Mouse (Mus musculus) R1 (cell line): ENCODE results near the gene Def8.
A peak's percentile ranks its signal among the peaks of the same experiment; 100 is the strongest.

Experiments
- DNase-seq: peaks from one replicate; pipeline ENCODE4 v3.0.0-alpha.2; 2018; ENCODE audit warnings: low read depth, low spot score

The Def8 gene

DNA sequence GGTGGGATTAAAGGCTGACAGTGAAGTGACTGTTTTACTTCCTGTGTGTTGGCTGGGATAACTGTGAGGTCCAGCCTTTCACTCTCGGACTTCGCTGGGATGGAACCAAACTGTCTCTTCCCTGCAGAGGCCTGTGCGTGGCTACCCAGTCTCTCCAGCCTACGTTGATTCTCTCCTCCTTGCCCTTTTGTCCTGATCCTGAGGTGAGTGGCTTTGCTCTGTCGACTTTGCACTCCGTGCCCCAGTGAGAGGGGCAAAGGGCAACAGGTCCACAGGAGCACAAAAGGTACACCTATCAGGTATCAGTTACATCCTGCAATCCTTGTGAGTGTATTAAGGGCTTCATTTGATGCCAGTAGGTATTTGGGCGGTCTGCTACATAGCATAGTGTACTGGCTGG, at the start of gene Def8:
TSS of gene Def8 (plus strand) at position 87 of the 400 bp plus-strand sequence.
- DNase-seq: no peak

DNA sequence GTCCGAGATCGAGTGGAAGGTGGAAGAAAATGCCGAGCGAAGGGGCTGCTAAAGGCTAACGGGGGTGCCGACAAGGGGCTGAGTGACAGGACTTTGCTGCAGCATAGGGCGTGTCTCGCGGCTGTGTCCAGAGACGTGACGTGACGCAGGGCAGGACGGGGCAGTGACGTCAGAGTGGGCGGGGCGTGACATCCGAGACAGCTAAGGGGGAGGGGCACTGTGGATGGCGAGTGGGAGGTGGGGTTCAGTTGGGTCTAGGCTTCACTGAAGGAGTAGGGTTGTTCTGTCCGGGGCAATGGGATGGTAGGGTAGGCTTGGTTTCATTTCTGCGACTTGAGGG, 49.1 kb upstream of the Def8 start:
- peak; percentile 94 for DNase-seq

DNA sequence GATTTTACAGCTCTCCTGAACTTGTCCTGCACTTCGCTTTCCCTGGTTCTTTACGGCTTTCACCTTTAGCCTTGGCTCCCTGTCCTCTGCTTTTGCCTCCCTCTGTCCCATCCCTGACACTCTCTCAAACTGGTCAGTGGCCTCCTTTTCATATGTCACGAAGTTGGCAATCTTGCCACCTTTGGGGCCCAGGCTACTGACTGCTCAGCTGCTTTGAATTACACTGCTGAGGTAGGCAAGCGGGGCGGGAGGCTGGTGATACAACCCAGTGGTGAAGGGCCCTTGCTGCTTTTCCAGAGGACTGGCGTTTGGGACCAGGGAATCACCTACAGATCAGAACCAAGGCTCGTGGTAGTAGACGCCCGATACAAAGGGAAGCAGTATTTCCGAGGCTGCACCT, 47.6 kb upstream of the Def8 start:
- no peak for DNase-seq

DNA sequence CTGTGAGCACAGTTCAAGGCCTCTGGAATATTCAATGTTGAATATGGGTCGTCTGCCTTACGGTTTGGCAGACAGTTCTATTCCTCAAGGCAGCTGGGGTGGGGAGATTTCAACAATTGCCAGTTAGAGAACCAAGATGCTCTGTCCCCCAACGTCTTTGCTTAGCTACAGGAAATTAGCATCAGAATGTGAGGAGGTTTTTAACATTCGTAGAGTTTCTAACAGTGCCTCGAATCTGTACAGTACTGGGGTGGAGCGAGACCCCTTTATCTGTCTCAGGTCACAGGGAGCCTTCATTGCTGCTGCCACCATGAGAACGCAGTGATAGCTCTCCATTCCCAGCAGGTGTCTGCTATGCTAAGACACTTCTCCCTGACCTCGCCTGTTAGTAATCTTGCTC, 47.2 kb upstream of the Def8 start:
- DNase-seq: peak; percentile 57

DNA sequence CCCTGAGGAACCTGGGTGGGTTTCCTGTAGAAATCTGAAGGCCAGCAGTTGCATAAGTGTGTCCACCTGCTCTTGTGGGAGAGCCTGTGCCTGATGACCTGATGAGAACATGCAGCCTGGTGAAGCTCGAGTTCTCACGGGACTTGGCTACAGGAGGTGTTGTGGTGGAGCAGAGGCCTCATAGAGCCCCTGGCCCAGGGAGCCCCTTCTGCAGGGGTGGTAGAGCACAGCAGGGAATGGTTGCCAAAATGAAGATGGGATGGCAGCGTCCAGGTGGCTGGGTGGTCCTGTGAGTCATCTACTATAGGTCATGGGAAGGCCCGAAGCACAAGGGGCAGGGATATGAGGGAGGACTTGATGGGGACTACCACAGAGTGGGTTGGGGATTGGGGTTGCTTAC, 41.6 kb upstream of the Def8 start:
- no peak for DNase-seq

DNA sequence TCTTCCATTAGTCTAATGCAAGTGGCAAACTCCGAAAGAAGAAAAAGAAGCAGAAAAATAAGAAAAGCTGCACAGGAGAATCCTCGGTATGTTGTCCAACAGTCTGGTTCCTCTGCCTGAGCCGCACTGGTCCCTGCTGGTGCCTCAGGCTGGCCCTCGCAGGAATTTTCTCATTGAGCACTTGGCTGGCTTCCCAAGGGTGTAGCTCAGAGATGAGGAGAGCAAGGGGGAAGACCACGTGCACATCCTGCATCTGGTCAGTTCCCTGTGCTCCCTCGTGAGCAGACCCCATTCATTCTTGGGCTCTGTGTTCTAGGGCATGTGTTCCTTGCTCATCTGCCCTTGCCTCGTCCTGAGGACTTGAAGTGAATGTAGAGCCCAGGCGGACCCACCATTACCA, 40.8 kb upstream of the Def8 start:
- DNase-seq: no peak

DNA sequence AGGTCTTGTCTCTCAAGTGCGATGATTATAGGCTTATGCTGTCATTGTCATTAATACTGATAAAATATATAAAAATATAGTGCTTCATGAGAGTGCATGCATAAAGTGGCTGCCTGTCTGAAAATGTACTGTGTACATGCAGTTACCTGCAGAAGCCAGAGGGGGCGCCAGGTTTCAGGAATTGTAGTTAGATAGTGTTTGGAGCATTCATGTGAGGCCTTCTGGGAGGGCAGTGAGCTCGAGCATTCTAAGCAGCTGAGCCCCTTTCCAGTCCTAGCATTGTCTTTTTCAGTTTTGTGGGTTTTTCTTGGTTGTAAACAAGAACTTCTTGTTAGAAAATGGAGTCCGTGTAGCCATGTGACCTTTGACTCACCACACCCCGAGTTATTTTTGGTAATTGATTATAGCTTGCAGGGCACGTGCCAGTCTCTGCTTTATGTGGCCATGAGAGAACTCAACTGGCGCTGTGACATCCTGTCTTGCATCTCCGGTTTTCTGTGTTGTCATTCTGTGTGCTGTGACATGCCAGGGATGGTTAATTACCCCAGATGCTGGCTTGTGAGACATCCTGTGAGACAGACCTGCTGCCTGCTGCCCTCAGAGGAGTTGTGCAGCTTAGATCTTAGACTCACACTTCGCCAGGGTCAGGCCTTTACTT, 38.3 kb upstream of the Def8 start:
- peak; percentile 61 for DNase-seq

DNA sequence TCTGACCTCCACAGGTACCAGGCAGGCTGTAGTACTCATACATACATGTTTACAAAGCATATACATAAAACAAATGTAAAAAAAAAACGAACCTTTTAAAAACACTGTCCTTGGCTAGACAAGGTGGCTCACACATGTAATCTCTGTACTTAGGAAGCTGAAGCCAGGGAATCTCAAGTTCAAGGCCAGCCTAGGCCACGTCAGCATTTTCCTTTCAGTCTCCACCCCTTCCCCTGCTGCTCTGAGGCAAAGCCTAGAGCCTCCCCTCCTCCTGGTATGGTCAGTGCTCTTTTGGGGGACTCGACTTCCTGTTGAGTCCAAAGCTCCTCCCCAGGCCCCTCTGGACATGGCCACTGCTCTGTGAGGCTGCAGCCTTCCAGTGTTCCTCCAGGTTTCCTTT, 36.3 kb upstream of the Def8 start:
- DNase-seq: peak; percentile 36

DNA sequence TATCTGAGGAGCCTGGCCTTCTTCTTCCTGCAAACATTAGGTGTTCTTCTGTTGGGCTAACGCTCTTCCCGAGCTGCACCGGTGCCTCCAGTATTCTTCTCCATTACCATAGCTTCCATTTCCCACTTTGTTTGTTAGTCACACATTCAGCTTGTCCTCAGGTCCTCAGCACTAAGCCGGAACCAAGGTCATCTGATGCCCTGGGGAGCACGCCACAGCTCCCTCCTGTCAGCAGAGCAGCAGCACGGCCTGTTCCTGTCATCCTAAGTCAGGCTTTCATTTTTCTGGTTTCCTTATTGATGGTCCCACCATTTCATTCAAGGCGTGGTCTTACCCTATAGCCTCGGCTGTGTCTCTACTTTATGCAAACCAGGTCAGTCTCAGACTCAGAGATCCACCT, 35.5 kb upstream of the Def8 start:
- no peak for DNase-seq

DNA sequence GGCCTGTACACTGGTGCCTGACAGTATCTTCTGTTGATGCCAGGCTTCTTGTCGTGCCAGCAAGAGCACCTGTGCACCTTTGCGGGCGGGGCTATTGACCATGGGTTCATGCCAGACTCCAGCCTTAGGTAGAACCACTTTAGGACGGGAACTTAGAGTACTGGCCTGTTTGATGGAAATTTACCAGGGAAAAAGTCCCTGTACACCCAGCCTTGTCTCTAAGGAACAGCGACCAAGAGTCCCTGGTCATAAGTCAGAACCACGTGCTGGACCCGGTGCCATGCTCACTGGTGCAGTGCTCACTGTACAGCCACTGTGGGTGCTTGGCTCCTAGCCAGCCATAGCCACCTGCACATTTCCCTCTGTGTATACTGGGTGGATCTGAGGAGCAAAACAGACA, 34.3 kb upstream of the Def8 start:
- no peak for DNase-seq

DNA sequence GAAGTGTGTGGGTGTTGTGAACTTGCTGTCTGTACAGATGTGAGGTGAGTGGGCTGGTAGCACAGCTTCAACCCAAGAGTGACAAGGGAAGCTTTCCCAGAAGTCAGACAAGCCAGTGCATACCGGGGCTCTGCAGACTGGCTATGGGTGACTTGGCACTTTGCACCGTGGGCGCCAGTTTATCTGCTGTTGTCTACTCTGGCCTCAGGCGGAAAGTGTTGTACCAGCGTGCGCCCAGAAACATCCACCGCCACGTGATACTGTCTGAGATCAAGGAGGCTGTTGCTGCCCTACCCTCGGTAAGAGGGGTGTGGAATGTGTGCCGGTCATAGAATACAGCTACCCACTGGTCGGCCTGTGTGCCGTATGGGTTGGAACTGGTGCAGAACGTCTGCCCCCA, 25.0 kb upstream of the Def8 start:
- DNase-seq: no peak

DNA sequence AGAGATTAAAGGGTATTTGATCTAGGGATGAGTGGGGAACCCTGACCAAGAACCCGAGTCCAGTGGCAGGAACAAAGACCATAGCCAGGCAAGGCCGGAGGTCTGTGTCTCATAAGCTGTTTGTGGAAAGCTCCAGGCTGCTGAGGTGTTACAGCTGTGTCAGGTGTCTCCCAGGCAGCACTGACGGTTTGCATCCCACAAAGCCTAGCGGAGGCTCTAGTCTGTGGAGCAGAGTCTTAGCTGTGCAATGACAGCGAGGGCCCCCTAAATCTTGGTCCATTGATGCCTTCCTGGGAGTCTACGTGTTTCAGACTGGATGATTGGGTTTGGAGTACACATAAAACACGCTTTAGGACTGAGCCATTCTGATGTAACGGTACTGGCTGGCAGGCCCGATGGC, 21.4 kb upstream of the Def8 start:
- no peak for DNase-seq

DNA sequence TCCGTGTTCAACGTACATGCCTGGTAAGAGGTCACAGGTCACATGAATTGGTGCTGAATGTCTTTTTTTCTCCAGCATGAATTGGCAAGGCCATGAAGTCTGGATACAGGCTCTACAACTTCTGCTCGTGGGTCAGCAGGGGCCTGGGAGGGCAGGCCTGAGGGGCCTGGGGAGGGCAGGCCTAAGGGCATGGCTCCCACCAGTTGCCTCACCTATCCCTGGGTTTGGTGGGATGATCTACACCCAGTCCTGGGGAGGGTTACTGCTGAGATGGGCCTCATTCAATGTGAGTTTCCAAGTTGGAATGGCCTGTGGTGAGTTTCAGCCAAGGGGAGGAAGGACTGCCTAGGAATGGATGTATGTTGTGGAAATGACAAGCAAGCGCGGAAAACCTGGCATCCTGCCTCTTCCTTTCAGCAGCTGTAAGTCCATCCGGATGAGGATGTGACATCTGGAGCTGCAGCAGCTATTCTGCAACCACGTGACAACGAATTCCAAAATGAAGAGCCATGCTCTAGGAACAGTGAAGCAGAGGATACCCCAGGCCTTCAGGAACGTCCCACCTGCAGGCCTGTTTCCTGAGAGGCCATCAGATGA, 20.5 kb upstream of the Def8 start:
- DNase-seq: no peak

DNA sequence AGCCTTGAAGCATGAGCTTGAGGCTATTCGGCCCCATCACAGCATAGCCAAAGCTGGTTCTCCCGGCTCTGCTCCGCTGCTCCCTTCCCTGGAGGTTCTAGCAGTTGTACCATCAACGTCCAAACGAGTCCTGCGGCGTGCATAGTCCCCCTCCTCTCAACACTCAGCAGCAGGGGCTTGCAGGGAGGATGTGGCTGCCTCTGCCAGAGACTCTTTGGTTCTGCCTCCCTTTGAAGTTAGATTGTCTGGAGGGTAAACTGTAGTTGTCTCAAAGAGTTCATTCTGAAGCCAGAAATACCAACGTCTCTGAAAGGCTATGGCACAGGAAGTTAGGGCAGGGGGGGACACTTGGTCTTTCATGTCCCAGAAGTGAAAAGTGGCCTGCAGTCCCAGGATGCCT, 18.8 kb upstream of the Def8 start:
- DNase-seq: no peak

DNA sequence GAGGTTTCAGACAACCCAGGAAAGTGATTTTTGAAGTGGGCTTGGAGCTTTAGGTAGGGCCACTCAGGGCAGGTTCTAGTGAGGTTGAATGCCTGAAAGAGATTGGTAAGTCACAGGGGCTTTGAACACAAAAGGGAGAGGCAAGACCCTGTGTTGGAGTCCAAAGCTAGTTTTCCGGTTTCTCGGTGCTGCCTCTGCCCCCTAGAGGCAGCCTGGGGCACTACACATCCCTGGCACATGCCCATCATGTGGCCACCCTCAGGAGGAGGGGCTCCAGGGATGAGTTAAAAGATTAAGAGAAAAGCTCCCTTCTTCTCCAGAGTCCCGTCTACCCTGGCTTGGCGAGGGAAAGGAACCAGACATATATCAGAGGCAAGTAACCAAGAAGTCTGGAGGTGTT, 16.5 kb upstream of the Def8 start, which contains the start of gene Mc1r:
TSS of gene Mc1r (plus strand) at position 322 of the 400 bp plus-strand sequence.
- DNase-seq: peak; percentile 80

DNA sequence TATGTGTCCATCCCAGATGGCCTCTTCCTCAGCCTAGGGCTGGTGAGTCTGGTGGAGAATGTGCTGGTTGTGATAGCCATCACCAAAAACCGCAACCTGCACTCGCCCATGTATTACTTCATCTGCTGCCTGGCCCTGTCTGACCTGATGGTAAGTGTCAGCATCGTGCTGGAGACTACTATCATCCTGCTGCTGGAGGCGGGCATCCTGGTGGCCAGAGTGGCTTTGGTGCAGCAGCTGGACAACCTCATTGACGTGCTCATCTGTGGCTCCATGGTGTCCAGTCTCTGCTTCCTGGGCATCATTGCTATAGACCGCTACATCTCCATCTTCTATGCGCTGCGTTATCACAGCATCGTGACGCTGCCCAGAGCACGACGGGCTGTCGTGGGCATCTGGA, 15.7 kb upstream of the Def8 start:
- DNase-seq: no peak

DNA sequence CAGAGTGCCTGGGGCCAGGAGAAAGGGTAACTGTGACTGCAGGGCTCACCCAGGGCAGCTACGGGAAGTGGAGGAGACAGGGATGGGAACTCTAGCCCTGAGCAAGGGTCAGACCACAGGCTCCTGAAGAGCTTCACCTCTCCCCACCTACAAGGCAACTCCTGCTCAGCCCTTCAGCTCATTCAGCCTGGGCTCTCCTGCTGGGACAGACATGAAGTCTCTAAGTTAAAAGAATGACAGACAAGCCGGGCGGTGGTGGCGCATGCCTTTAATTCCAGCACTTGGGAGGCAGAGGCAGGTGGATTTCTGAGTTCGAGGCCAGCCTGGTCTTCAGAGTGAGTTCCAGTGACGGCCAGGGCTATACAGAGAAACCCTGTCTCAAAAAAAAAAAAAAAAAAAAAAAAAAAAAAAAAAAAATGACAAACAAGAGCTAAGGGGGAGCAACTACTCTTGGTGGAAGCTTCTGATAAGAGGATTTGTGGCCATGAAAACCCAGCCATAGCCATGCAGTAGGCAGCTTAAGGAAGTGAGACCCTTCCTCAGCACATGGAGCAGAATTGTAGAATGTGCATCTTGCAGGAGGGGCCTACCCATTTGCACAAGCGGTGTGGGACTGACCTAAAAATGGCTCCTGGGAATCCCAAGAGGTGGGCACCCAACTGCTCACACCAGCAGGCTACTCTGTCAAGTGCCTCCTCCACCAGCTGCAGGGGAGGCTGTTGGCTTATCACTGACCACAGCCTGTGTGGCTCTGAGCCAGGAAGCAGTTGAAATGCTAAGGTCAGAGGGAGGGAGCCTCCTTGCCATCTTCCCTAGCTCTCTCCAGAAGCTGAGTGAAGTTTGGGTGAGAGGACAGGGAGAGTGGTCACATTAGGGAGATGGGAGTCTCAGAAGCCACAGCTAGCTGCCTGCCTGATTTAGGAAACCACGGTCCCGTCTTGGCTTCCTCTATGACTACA, 14.5 kb upstream of the Def8 start:
- DNase-seq: no peak

DNA sequence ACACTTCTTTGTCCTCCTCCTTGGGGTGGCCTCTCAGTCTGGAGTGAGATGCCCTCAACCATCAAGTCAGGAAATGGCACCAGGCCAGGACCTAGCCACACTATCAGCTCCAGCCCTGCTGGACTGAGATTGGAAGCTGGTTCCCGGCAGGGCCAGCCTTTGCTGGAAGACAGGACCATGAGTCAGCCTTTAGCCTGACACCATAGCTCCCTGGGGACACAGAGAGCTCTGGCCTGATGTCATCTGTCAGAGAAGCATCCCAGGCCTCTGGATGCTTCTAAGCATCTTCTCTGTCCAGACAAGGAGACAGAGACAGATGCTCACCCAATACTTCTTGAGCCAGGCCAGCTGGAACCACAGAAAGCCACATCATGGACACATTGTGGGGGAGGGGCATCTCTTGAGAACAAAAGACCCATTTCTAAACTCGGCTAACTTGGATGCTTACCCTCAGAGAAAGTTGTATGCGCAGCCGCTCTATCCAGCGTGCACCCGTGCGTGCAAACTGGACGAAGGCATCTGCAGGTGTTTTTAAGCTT, 13.2 kb upstream of the Def8 start:
- DNase-seq: no peak

DNA sequence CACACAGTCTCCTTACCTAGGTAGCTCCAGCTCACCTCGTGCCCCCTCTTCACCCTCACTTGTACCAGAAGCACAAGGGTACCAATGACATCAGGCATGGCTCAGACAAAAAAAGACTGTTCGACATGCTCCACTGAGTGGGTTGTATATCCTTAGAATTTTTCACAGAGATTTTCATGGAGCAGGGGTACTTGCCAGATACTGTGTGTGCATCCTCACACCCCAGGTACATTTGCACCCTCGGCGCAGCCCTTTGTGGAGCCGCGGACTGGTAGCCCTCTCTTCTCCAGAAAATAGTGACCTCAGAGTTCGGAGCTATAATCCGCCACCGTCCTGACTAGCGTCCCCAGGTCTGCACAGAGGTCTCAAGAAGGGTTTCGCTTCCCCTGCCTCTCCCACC, 12.5 kb upstream of the Def8 start:
- no peak for DNase-seq

DNA sequence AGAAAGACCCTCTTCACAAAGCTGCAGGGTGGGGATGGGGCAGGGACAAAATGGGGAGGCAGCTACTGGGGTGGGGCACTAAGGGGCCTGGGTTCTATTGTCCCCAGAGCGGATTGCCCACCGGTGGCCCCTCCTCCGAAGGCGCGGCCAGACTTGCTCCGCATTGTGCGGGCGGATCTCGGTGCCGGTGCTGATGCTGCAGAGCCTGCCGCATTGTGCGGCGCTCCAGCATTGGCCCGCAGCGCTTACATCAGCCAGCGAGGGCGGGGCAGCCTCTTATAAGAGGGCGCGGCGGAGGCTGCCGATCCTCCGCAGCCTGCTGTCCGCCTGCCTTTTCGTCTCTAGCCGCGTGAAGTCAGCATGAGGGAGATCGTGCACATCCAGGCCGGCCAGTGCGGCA, 12.1 kb upstream of the Def8 start, which contains the start of gene Tubb3:
TSS of gene Tubb3 (plus strand) at position 179 of the 400 bp plus-strand sequence.
- peak; percentile 88 for DNase-seq

DNA sequence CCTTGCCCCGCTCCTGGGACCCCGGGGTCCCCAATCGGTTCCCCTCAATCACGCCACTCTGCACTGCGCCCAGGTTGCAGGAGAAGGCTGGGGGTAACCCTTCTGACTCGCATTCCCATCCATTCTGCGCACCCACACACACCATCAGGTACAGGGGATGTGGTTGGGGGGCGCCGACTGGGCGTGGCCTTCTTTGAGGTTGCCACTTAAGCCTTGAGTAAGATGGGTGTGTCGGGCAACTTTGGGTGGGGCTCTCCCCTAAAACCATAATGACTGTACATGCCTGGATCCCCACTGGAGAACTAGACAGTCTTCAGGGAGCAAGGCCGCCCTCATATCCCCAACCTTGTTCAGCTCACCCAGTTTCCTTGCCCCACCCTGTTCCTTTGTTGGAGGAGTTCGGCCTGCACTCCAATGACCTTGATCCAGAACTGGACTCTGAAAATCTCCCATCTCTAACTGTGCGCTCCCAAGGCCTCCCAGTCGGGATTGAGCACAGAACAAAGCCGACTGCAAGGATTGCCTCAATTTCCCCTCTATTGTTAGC, 11.5 kb upstream of the Def8 start:
- peak; percentile 84 for DNase-seq

DNA sequence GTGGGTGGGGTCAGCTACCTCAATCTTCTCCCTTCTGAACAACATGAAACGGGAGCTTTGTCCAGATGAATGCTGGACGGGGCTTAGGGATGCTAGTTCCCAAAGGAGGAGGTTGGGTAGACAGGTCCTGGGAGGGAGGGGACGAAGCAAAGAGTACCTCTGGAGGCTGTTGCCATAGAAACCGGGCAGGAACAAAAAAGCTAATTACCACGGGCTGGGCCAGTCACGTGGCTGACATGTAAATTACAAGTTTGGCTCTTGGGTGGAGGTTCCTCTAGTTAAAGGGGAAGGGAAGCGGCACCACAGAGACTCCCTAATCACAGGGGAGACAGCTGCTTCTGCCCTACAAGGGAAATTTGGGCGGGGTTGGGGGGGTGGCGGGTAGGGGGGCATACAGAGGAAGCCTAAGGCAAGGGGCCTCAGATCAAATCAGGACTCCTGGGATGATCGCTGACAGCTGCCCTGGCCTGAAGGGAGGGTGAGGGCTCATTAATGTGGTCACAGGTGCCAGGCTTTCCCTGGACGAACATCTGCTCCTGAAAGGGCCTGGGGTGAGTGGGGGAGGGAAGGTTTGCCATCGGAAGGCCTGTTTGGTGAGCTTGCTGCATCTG, 10.7 kb upstream of the Def8 start:
- DNase-seq: peak; percentile 95
